Mouse (Mus musculus): ENCODE results near the gene Urb2. TPM values are rescaled to one million over a fixed set of nuclear protein-coding genes. Genes with fewer than 3 reads are reported as not detected.

Urb2 gene
- total and polyA plus RNA-seq, 3 experiments, result 26.4 to 33.9 (median 27.9) TPM

DNA sequence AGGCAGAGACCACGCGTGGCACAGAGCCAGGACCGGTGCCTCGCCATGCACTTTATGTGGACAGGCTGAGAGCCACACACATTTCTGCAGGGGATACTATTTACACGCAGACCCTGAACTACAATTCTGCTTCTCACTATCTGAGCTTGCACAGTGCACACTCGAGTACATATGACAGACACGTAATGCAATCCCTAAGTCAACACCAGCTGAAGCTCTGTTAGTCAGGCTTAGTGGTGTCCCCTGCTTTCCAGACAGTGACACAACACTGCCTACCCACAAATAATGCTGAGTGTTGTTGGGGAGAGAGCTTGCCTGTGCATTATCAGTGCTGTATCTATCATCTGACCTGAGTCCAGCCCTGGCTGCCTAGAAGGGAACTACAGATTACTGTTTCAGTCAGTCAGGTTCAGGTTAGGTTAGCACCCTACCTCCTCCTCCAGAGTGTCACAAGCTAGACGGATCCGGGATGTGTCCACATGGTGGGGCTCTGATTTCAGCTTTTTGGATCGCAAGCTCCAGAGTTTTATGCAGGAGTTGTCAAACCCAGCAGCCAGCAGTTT, 18.7 kb upstream of the Urb2 start:
- H3K4me1 ChIP-seq (ENCODE audit: control insufficient read depth in 1 of 2, insufficient read depth in 2 of 2), result no peaks in the 10 kb centered on the region
- TF ChIP-seq EP300 (IDR thresholded peaks at IDR 0.05; ENCODE audit: low read length) (no peak), POLR2A (IDR thresholded peaks at IDR 0.05; ENCODE audit: low read depth, low read length) (no peak), ZNF384 (IDR thresholded peaks at IDR 0.05; ENCODE audit: low read depth, low read length) (no peak), UBTF (IDR thresholded peaks at IDR 0.05; ENCODE audit: low read depth, low read length) (no peak), GABPA (IDR thresholded peaks at IDR 0.05; ENCODE audit: insufficient replicate concordance, low read depth, low read length) (no peak), SMC3 (IDR thresholded peaks at IDR 0.05; ENCODE audit: low read depth, low read length) (no peak), TCF12 (IDR thresholded peaks at IDR 0.05; ENCODE audit: low read depth, low read length) (no peak), HCFC1 (IDR thresholded peaks at IDR 0.05; ENCODE audit: low read depth, low read length) (no peak)
- no peak overlapping the region for H3K9ac ChIP-seq (ENCODE audit: insufficient read depth, low read depth)
- no peak overlapping the region for H3K4me3 ChIP-seq (replicated peaks in 1 of 3; ENCODE audit: low read depth in 2 of 3, low read length in 2 of 3, poor library complexity in 1 of 3)
- H3K27ac ChIP-seq (ENCODE audit: insufficient read depth, low read depth), result no peak overlapping the region
- dilution Hi-C loops (cut with MboI; ENCODE audit: extremely low pct_ligation_motif_present, extremely low pct_unique_long_range_greater_than_20kb, low sequenced_read_pairs) (no loop called here), in situ Hi-C loops (cut with MboI; ENCODE audit: low pct_ligation_motif_present, low pct_unique_long_range_greater_than_20kb, low sequenced_read_pairs) (no loop called here)
- no peaks in the 10 kb centered on the region for H3K9me3 ChIP-seq (replicated peaks; ENCODE audit: low read length)
- no peaks in the 10 kb centered on the region for H3K27me3 ChIP-seq (replicated peaks)
- no peak overlapping the region for H3K4me2 ChIP-seq (ENCODE audit: insufficient read depth, low read depth, poor library complexity, severe bottlenecking)
- H3K36me3 ChIP-seq (replicated peaks in 1 of 2; ENCODE audit: control insufficient read depth in 1 of 2, insufficient read depth in 1 of 2, low read length in 1 of 2), result peaks cover 75 to 98% of the 10 kb centered on the region in 2 experiments
- DNase-seq (ENCODE audit: extremely low read depth), result no peak
- H3K79me2 ChIP-seq (replicated peaks; ENCODE audit: control insufficient read depth, extremely low read depth, insufficient read depth, poor library complexity, severe bottlenecking), result peaks cover 19% of the 10 kb centered on the region

DNA sequence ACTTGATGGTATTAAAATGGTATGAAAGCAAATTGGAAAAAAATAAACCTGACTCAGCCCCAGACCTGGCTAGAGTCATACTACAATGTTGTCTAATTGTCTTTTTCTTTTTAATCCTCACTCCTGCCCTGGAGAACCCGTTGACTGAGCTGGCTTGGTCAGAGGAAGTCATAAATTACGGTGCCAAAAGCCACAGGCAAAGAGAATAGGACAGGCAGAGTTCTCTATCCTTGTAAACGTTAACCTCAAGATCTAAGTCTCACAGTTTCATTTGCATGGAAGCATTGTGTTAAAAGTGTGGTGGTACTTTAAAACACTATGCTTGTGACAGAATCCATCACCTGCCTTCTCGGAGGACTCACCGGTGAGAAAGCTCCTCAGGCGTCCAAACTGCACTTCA, 13.5 kb upstream of the Urb2 start:
- no peak overlapping the region for H3K4me3 ChIP-seq (replicated peaks in 1 of 3; ENCODE audit: low read depth in 2 of 3, low read length in 2 of 3, poor library complexity in 1 of 3)
- H3K4me2 ChIP-seq (ENCODE audit: insufficient read depth, low read depth, poor library complexity, severe bottlenecking), result no peak overlapping the region
- no peak overlapping the region for H3K9ac ChIP-seq (ENCODE audit: insufficient read depth, low read depth)
- in situ Hi-C loops (cut with MboI; ENCODE audit: low pct_ligation_motif_present, low pct_unique_long_range_greater_than_20kb, low sequenced_read_pairs) (no loop called here), dilution Hi-C loops (cut with MboI; ENCODE audit: extremely low pct_ligation_motif_present, extremely low pct_unique_long_range_greater_than_20kb, low sequenced_read_pairs) (no loop called here)
- H3K27me3 ChIP-seq (replicated peaks), result no peaks in the 10 kb centered on the region
- peaks cover 19% of the 10 kb centered on the region for H3K79me2 ChIP-seq (replicated peaks; ENCODE audit: control insufficient read depth, extremely low read depth, insufficient read depth, poor library complexity, severe bottlenecking)
- no peak overlapping the region for H3K27ac ChIP-seq (ENCODE audit: insufficient read depth, low read depth)
- no peak for TF ChIP-seq RCOR1 (conservative IDR thresholded peaks at IDR 0.05; ENCODE audit: low read depth, low read length)
- no peak for TF ChIP-seq IRF4 (IDR thresholded peaks at IDR 0.05; ENCODE audit: low read depth, low read length)
- TF ChIP-seq JUN (IDR thresholded peaks at IDR 0.05; ENCODE audit: insufficient read depth, low read depth, low read length), result no peak
- no peak for TF ChIP-seq JUND (conservative IDR thresholded peaks at IDR 0.05; ENCODE audit: low read depth, low read length)
- TF ChIP-seq CHD1 (IDR thresholded peaks at IDR 0.05; ENCODE audit: low read depth, low read length), result no peak
- TF ChIP-seq TCF12 (IDR thresholded peaks at IDR 0.05; ENCODE audit: low read depth, low read length), result no peak
- no peak for TF ChIP-seq EP300 (IDR thresholded peaks at IDR 0.05; ENCODE audit: low read length)
- H3K4me1 ChIP-seq (ENCODE audit: control insufficient read depth in 1 of 2, insufficient read depth in 2 of 2), result no peaks in the 10 kb centered on the region
- H3K9me3 ChIP-seq (replicated peaks; ENCODE audit: low read length), result no peaks in the 10 kb centered on the region
- peaks cover 69 to 85% of the 10 kb centered on the region in 2 experiments for H3K36me3 ChIP-seq (replicated peaks in 1 of 2; ENCODE audit: control insufficient read depth in 1 of 2, insufficient read depth in 1 of 2, low read length in 1 of 2)
- DNase-seq (ENCODE audit: extremely low read depth), result no peak

DNA sequence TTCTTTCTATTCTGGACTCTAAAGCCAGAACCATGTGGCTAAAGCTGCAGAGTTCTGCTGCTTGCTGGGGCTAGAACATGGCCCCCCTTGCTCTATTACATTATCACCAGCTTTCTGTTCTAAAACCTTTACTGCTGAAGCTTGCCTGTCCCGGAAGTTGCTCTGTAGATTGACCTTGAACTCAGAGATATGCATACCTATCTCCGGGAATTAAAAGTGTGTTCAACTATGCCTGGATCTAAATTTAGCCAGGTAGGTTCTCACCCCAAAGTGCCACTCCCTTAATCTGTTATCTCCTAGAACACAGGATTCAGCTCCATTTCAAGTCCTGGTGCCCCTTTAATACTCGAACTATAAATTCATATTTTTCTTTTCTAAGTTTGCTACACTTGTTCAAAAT, 9.7 kb upstream of the Urb2 start:
- no peak overlapping the region for H3K4me2 ChIP-seq (ENCODE audit: insufficient read depth, low read depth, poor library complexity, severe bottlenecking)
- TF ChIP-seq MYC (IDR thresholded peaks at IDR 0.05; ENCODE audit: low read depth, low read length) (no peak), KAT2A (IDR thresholded peaks at IDR 0.05; ENCODE audit: insufficient replicate concordance, low read length) (no peak), MAX (IDR thresholded peaks at IDR 0.05; ENCODE audit: low read length) (no peak), MXI1 (IDR thresholded peaks at IDR 0.05; ENCODE audit: low read depth, low read length) (no peak), JUN (IDR thresholded peaks at IDR 0.05; ENCODE audit: insufficient read depth, low read depth, low read length) (no peak)
- H3K9me3 ChIP-seq (replicated peaks; ENCODE audit: low read length), result no peaks in the 10 kb centered on the region
- H3K36me3 ChIP-seq (replicated peaks in 1 of 2; ENCODE audit: control insufficient read depth in 1 of 2, insufficient read depth in 1 of 2, low read length in 1 of 2), result peaks cover 37 to 63% of the 10 kb centered on the region in 2 experiments
- H3K27me3 ChIP-seq (replicated peaks), result no peaks in the 10 kb centered on the region
- no peak for DNase-seq (ENCODE audit: extremely low read depth)
- H3K27ac ChIP-seq (ENCODE audit: insufficient read depth, low read depth), result no peak overlapping the region
- H3K79me2 ChIP-seq (replicated peaks; ENCODE audit: control insufficient read depth, extremely low read depth, insufficient read depth, poor library complexity, severe bottlenecking), result peaks cover 53% of the 10 kb centered on the region
- no peak overlapping the region for H3K4me3 ChIP-seq (replicated peaks in 1 of 3; ENCODE audit: low read depth in 2 of 3, low read length in 2 of 3, poor library complexity in 1 of 3)
- in situ Hi-C loops (cut with MboI; ENCODE audit: low pct_ligation_motif_present, low pct_unique_long_range_greater_than_20kb, low sequenced_read_pairs) (no loop called here), dilution Hi-C loops (cut with MboI; ENCODE audit: extremely low pct_ligation_motif_present, extremely low pct_unique_long_range_greater_than_20kb, low sequenced_read_pairs) (no loop called here)
- no peak overlapping the region for H3K9ac ChIP-seq (ENCODE audit: insufficient read depth, low read depth)
- peaks cover 4 to 25% of the 10 kb centered on the region in 2 experiments; a peak in 2 of 4 replicates for H3K4me1 ChIP-seq (ENCODE audit: control insufficient read depth in 1 of 2, insufficient read depth in 2 of 2)
